Mouse (Mus musculus): ENCODE measurements around the gene Pkn3. TPM values are rescaled to one million over a fixed set of nuclear protein-coding genes. Genes with fewer than 3 reads are reported as not detected.

Gene Pkn3
- polyA plus RNA-seq, 2 experiments, result 2.0 to 3.5 TPM

DNA sequence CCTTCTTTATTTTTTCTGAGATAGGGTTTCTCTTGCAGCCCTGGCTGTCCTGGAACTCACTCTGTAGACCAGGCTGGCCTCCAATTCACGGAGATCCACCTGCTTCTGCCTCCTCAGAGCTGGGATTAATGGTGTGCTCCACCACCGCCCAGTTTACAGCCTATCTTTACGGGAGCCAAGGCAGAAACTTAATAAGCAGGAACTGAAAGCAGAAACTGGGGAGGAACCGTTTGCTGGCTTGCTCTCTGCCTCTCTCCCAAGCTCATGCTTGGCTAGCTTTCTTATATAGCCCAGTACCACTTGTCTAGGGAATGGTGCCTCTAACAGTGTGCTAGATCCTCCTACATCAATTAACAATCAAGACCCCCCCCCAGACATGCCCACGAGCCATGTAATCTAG lies 6.6 kb downstream of the Pkn3 start:
- ATAC-seq (ENCODE audit: insufficient read depth), result no peak
- H3K36me3 ChIP-seq (replicated peaks; ENCODE audit: control insufficient read depth, insufficient read depth, low read depth), result no peaks in the 10 kb centered on the region
- no peak overlapping the region for H3K4me3 ChIP-seq (ENCODE audit: insufficient read depth in 1 of 2, low read depth in 2 of 2, low read length in 2 of 2)
- H3K9ac ChIP-seq (replicated peaks), result no peak overlapping the region
- 53% methylated on average over 5 of the region's 5 CpGs for WGBS (ENCODE audit: insufficient replicate concordance)
- H3K27me3 ChIP-seq (ENCODE audit: control insufficient read depth, insufficient read depth, low read length), result no peaks in the 10 kb centered on the region
- TF ChIP-seq EP300 (IDR thresholded peaks at IDR 0.05; ENCODE audit: low read depth) (no peak), CTCF (IDR thresholded peaks at IDR 0.05; ENCODE audit: low read depth) (no peak)
- H3K4me2 ChIP-seq (ENCODE audit: low read depth), result no peak overlapping the region
- no peak for DNase-seq (ENCODE audit: low read depth in 3 of 3, low spot score in 3 of 3)
- H3K27ac ChIP-seq, result no peak overlapping the region
- no peaks in the 10 kb centered on the region for H3K9me3 ChIP-seq (ENCODE audit: control insufficient read depth, low read length)
- no peaks in the 10 kb centered on the region for H3K4me1 ChIP-seq (replicated peaks; ENCODE audit: control insufficient read depth in 2 of 2, insufficient read depth in 2 of 2, low read length in 1 of 2)

DNA sequence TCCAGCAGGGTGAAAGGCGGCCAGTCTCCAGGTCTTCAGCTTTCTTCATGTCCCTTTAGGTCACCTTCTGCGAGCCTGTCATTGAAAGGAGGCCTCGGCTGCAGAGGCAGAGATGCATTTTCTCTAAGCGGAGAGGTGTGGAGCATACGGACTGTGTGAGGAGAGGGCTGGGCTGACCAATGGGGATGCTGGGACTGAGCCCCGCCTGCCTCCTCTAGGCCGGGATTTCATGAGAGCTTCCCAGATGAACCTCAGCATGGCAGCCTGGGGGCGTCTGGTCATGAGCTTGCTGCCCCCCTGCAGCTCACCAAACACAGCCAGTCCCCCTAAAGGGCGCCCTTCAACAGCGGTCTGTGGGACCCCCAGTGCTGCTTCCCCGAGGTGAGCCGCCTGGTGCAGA lies 7.1 kb downstream of the Pkn3 start:
- DNase-seq (ENCODE audit: low read depth in 3 of 3, low spot score in 3 of 3) (no peak), ATAC-seq (ENCODE audit: insufficient read depth) (no peak)
- no peaks in the 10 kb centered on the region for H3K4me1 ChIP-seq (replicated peaks; ENCODE audit: control insufficient read depth in 2 of 2, insufficient read depth in 2 of 2, low read length in 1 of 2)
- no peaks in the 10 kb centered on the region for H3K9me3 ChIP-seq (ENCODE audit: control insufficient read depth, low read length)
- H3K27me3 ChIP-seq (ENCODE audit: control insufficient read depth, insufficient read depth, low read length), result no peaks in the 10 kb centered on the region
- no peak overlapping the region for H3K4me3 ChIP-seq (ENCODE audit: insufficient read depth in 1 of 2, low read depth in 2 of 2, low read length in 2 of 2)
- H3K9ac ChIP-seq (replicated peaks), result no peak overlapping the region
- no peaks in the 10 kb centered on the region for H3K36me3 ChIP-seq (replicated peaks; ENCODE audit: control insufficient read depth, insufficient read depth, low read depth)
- TF ChIP-seq EP300 (IDR thresholded peaks at IDR 0.05; ENCODE audit: low read depth) (no peak), CTCF (IDR thresholded peaks at IDR 0.05; ENCODE audit: low read depth) (no peak)
- H3K4me2 ChIP-seq (ENCODE audit: low read depth), result 0 out of 2 replicates have a peak overlapping the region, but pooled peaks have one; percentile 8
- no peak overlapping the region for H3K27ac ChIP-seq
- WGBS (ENCODE audit: insufficient replicate concordance), result 60% methylated on average over 12 of the region's 12 CpGs

- Histone ChIP-seq H3K4me3 (ENCODE audit: insufficient read depth in 1 of 2, low read depth in 2 of 2, low read length in 2 of 2) (no peak overlapping the region), H3K36me3 (replicated peaks; ENCODE audit: control insufficient read depth, insufficient read depth, low read depth) (peaks cover 2% of the 10 kb centered on the region; the same call in 1 of the 2 replicates), H3K27me3 (ENCODE audit: control insufficient read depth, insufficient read depth, low read length) (no peaks in the 10 kb centered on the region), H3K4me2 (ENCODE audit: low read depth) (no peak overlapping the region), H3K9me3 (ENCODE audit: control insufficient read depth, low read length) (no peaks in the 10 kb centered on the region), H3K9ac (replicated peaks) (no peak overlapping the region), H3K4me1 (replicated peaks; ENCODE audit: control insufficient read depth in 2 of 2, insufficient read depth in 2 of 2, low read length in 1 of 2) (no peaks in the 10 kb centered on the region; a peak in 1 of 4 replicates), H3K27ac (no peak overlapping the region)
- DNase-seq (ENCODE audit: low read depth in 3 of 3, low spot score in 3 of 3) (no peak), ATAC-seq (ENCODE audit: insufficient read depth) (no peak)
- TF ChIP-seq EP300 (IDR thresholded peaks at IDR 0.05; ENCODE audit: low read depth), result no peak
- peak; percentile 47 for TF ChIP-seq CTCF (IDR thresholded peaks at IDR 0.05; ENCODE audit: low read depth)
- 66% methylated on average over 4 of the region's 4 CpGs for WGBS (ENCODE audit: insufficient replicate concordance)
Measured at GRCm38 (mm10) chr2:30087310-30087709, 9.8 kb downstream of the Pkn3 start.

GRCm38 (mm10) chr2:30091521-30091920 lies 14.0 kb downstream of the Pkn3 start:
- H3K4me2 ChIP-seq (ENCODE audit: low read depth), result no peak overlapping the region
- ATAC-seq (ENCODE audit: insufficient read depth), result no peak
- no peaks in the 10 kb centered on the region for H3K9me3 ChIP-seq (ENCODE audit: control insufficient read depth, low read length)
- peaks cover 2% of the 10 kb centered on the region; the same call in 1 of the 2 replicates for H3K36me3 ChIP-seq (replicated peaks; ENCODE audit: control insufficient read depth, insufficient read depth, low read depth)
- H3K4me1 ChIP-seq (replicated peaks; ENCODE audit: control insufficient read depth in 2 of 2, insufficient read depth in 2 of 2, low read length in 1 of 2), result peaks cover 2 to 16% of the 10 kb centered on the region in 2 experiments; a peak in 2 of 4 replicates
- 92% methylated on average over 12 of the region's 12 CpGs for WGBS (ENCODE audit: insufficient replicate concordance)
- no peak for DNase-seq (ENCODE audit: low read depth in 3 of 3, low spot score in 3 of 3)
- H3K27me3 ChIP-seq (ENCODE audit: control insufficient read depth, insufficient read depth, low read length), result no peaks in the 10 kb centered on the region
- H3K4me3 ChIP-seq (ENCODE audit: insufficient read depth in 1 of 2, low read depth in 2 of 2, low read length in 2 of 2), result no peak overlapping the region
- TF ChIP-seq EP300 (IDR thresholded peaks at IDR 0.05; ENCODE audit: low read depth) (no peak), CTCF (IDR thresholded peaks at IDR 0.05; ENCODE audit: low read depth) (no peak)
- H3K9ac ChIP-seq (replicated peaks), result no peak overlapping the region
- no peak overlapping the region for H3K27ac ChIP-seq

GRCm38 (mm10) chr2:30092280-30092918 lies 14.9 kb downstream of the Pkn3 start:
- TF ChIP-seq EP300 (IDR thresholded peaks at IDR 0.05; ENCODE audit: low read depth) (no peak), CTCF (IDR thresholded peaks at IDR 0.05; ENCODE audit: low read depth) (no peak)
- Histone ChIP-seq H3K36me3 (replicated peaks; ENCODE audit: control insufficient read depth, insufficient read depth, low read depth) (peaks cover 2% of the 10 kb centered on the region; the same call in 1 of the 2 replicates), H3K9ac (replicated peaks) (peak overlapping the region; percentile 63; the same call in 1 of the 2 replicates), H3K4me1 (replicated peaks; ENCODE audit: control insufficient read depth in 2 of 2, insufficient read depth in 2 of 2, low read length in 1 of 2) (peaks cover 2 to 16% of the 10 kb centered on the region in 2 experiments; a peak in 2 of 4 replicates), H3K27me3 (ENCODE audit: control insufficient read depth, insufficient read depth, low read length) (no peaks in the 10 kb centered on the region), H3K4me3 (ENCODE audit: insufficient read depth in 1 of 2, low read depth in 2 of 2, low read length in 2 of 2) (peak overlapping the region; percentile 64 to 69), H3K4me2 (ENCODE audit: low read depth) (peak overlapping the region; percentile 94), H3K27ac (no peak overlapping the region; the same call in 1 of the 2 replicates), H3K9me3 (ENCODE audit: control insufficient read depth, low read length) (no peaks in the 10 kb centered on the region)
- DNase-seq (ENCODE audit: low read depth in 3 of 3, low spot score in 3 of 3), result no peak
- WGBS (ENCODE audit: insufficient replicate concordance), result 58% methylated on average over 6 of the region's 6 CpGs
- ATAC-seq (ENCODE audit: insufficient read depth), result no peak

All from liver, embryonic 14.5 days (tissue).